Mouse (Mus musculus) forebrain, embryonic 11.5 days (tissue): ENCODE results near the gene Pced1b. TPM values are rescaled to one million over a fixed set of nuclear protein-coding genes. Genes with fewer than 3 reads are reported as not detected.

Experiments used
- ATAC-seq: fragments of 200-750 bp; cut with Nextera tagmentation; replicated peaks from 2 replicates; pipeline ENCODE4 v1.8.0; 2017; ENCODE audit warnings: moderate TSS enrichment; ENCODE audit not compliant: low FRiP score
- DNase-seq: peaks from one replicate; pipeline ENCODE4 v3.0.0-alpha.2; 2017; ENCODE audit warnings: low spot score
- H3K27ac ChIP-seq: fragments of 300-500 bp; sonication (generic); 2 replicates; pipeline ENCODE4 v1.5.1; 2014; ENCODE audit warnings: low read depth, low read length
- H3K27me3 ChIP-seq: fragments of 300-500 bp; sonication (generic); 2 replicates; pipeline ENCODE4 v1.6.1; 2014; ENCODE audit warnings: mild to moderate bottlenecking, low read length, mixed read lengths; ENCODE audit not compliant: control insufficient read depth, insufficient read depth
- H3K36me3 ChIP-seq: fragments of 300-500 bp; sonication (generic); 2 replicates; pipeline ENCODE4 v1.6.1; 2014; ENCODE audit warnings: mild to moderate bottlenecking, low read length, moderate library complexity, mixed read lengths; ENCODE audit not compliant: control insufficient read depth, insufficient read depth
- H3K4me1 ChIP-seq: fragments of 300-500 bp; sonication (generic); replicated peaks from 2 replicates; pipeline ENCODE4 v1.6.1; 2014; ENCODE audit warnings: low read length, mixed read lengths; ENCODE audit not compliant: control insufficient read depth, insufficient read depth
- H3K4me2 ChIP-seq: fragments of 300-500 bp; sonication (generic); 2 replicates; pipeline ENCODE4 v1.6.1; 2014; ENCODE audit warnings: low read depth, mild to moderate bottlenecking, low read length, moderate library complexity, mixed read lengths; ENCODE audit not compliant: severe bottlenecking
- H3K4me3 ChIP-seq: fragments of 300-500 bp; sonication (generic); 2 replicates; pipeline ENCODE4 v1.5.1; 2014; ENCODE audit warnings: low read depth, low read length
- H3K9ac ChIP-seq: fragments of 300-500 bp; sonication (generic); 2 replicates; pipeline ENCODE4 v1.6.1; 2014; ENCODE audit warnings: low read length
- H3K9me3 ChIP-seq: fragments of 300-500 bp; sonication (generic); 2 replicates; pipeline ENCODE4 v1.6.1; 2016; ENCODE audit warnings: low read length, mixed read lengths; ENCODE audit not compliant: control insufficient read depth
- WGBS: fragments of 180-500 bp; shearing (Covaris S2); extraction: QIAGEN DNeasy Blood & Tissue Kit; methylation state at CpG from one replicate; pipeline ENCODE4 v1.1.7; 2014; 5-methylcytosine and 5-hydroxymethylcytosine counted together
- polyA plus RNA-seq: library from polyadenylated mRNA; unstranded; fragments of >200 nt; fragmentation: Nextera tagmentation; extraction: Ambion mirVana; gene quantifications from 2 replicates; pipeline ENCODE4 v1.2.1, GENCODE M21; 2014

The Pced1b gene
- polyA plus RNA-seq, 1 experiment from 2014 or later = 3.9 TPM

DNA sequence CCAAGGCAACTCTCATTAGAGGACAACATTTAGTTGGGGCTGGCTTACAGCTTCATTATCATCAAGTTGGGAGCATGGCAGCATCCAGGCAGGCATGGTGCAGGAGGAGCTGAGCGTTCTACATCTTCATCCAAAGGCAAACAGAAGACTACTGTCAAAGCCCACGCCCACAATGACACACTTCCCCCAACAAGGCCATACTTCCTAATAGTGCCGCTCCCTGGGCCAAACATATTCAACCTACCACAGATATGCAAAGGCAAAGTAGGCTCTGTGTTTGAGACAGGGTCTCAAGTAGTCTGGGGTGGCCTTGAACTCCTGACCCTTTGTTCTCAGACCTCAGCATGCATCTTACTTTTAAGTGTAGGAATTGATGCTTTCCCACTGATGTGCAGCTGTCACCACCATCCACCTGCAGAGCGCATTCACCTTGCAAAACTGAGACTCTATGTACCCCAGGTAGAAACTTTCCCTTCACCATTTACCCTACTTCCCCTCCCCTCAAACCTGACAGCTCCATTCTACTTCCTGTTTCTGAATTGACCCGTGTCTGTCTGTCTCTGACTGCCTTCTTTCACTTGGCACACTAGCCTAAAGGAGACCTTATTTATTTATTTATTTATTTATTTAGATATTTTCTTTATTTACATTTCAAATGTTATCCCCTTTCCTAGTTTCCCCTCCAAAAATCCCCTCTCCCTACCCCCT is 40.7 kb downstream of the Pced1b start:
- H3K4me2 ChIP-seq = no peak overlapping the region
- ATAC-seq = no peak

DNA sequence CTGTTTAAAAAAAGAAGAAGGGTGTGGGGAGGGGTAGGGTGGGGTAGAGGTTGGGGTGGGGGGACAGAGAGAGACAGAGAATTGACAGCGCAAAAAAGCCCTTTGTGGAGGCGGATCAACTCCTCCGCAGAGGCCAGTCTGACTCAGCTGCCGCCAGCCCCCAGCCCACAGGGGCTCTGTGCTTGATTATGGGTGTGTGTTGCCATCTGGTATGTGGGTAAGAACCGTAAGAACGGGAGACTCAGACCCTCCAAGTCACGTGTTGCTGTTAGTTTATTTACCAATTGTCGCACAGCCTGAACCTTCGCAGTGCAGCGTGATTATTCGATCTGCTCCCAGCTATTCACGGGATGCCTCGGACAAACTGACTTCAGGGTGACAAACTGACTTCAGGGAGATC is 41.8 kb downstream of the Pced1b start:
- DNase-seq = no peak
- Histone ChIP-seq H3K4me1 (no peaks in the 10 kb centered on the region), H3K27ac (no peak overlapping the region), H3K4me3 (no peak overlapping the region), H3K9ac (no peak overlapping the region), H3K9me3 (no peaks in the 10 kb centered on the region), H3K4me2 (no peak overlapping the region), H3K36me3 (no peaks in the 10 kb centered on the region), H3K27me3 (no peaks in the 10 kb centered on the region)
- 83% methylated on average over 13 of the region's 13 CpGs for WGBS
- ATAC-seq = no peak

More for the DNA sequence above, 40.7 kb downstream of the Pced1b start:
- Histone ChIP-seq H3K9ac (no peak overlapping the region), H3K4me1 (no peaks in the 10 kb centered on the region), H3K27ac (no peak overlapping the region), H3K4me3 (no peak overlapping the region), H3K27me3 (no peaks in the 10 kb centered on the region), H3K36me3 (no peaks in the 10 kb centered on the region), H3K9me3 (no peaks in the 10 kb centered on the region)
- 85% methylated on average over 5 of the region's 5 CpGs for WGBS
- DNase-seq = no peak

DNA sequence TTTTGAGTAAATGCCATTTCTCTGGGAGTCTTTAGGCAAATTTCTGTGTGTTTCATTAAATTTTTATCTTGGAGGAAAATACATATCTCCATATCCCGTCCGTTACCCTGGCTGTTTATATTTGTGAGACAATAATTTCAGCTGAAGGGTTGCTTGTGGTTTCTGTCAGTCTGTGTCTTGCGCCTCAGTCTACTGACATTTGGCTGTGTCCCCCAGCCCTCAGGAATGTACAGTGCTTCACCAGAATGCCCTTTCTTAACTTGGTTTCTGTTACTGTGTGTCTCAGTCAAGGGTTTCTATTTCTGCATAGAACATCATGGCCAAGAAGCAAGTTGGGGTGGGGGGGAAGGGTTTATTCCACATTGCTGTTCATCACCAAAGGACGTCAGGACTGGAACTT is 42.3 kb downstream of the Pced1b start:
- Histone ChIP-seq H3K27me3 (no peaks in the 10 kb centered on the region), H3K4me2 (no peak overlapping the region), H3K9me3 (no peaks in the 10 kb centered on the region), H3K36me3 (no peaks in the 10 kb centered on the region), H3K4me1 (no peaks in the 10 kb centered on the region), H3K9ac (no peak overlapping the region), H3K27ac (no peak overlapping the region), H3K4me3 (no peak overlapping the region)
- WGBS = 94% methylated on average over 4 of the region's 4 CpGs
- DNase-seq (no peak), ATAC-seq (no peak)

- ATAC-seq = no peak
- DNase-seq = no peak
- Histone ChIP-seq H3K4me3 (no peak overlapping the region), H3K27ac (no peak overlapping the region), H3K27me3 (no peaks in the 10 kb centered on the region), H3K4me1 (no peaks in the 10 kb centered on the region), H3K4me2 (no peak overlapping the region), H3K9ac (no peak overlapping the region), H3K36me3 (no peaks in the 10 kb centered on the region), H3K9me3 (no peaks in the 10 kb centered on the region)
- WGBS = 96% methylated on average over 6 of the region's 6 CpGs
Measured at GRCm38 (mm10) chr15:97290351-97290750, 43.4 kb downstream of the Pced1b start.

DNA sequence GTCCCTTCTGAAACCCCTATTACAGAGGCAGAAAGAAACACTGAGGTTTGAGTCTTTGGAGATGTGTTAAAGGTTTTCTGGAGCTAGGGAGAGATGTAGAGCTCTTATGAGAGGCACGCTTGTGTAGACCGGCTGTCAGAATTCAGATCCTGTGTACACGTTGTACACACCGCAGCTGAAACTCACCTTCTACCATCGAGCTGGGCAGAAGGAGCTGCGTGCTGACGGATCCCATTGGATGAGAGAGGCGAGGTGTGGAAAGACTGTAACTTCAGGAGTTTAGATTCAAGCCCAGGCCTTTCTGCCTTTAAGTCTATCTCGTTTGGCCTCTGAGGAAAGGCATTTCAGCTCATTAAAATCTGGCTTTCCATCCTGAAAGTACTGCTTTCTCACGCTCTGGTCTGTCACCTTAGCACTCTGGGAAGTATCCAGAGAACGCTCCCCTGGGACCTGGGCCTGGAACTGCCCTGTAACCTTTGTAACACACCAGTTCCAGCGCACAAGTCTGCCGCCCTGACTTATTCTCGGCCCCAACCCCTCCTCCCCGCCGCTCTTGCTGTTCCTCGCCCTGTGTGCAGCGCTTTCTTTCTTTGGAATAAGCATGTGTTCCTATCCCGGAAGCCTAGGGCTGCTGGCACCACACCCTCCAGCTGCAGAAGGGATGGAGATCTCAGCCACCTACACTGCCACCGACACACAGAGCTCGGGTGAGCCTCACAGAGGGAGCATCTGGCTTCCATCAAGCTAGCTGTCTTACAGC is 44.6 kb downstream of the Pced1b start:
- H3K27ac ChIP-seq = no peak overlapping the region
- no peaks in the 10 kb centered on the region for H3K4me1 ChIP-seq
- no peaks in the 10 kb centered on the region for H3K9me3 ChIP-seq
- H3K36me3 ChIP-seq = no peaks in the 10 kb centered on the region
- H3K27me3 ChIP-seq = no peaks in the 10 kb centered on the region
- H3K4me2 ChIP-seq = no peak overlapping the region
- DNase-seq (no peak), ATAC-seq (no peak)
- H3K9ac ChIP-seq = no peak overlapping the region
- H3K4me3 ChIP-seq = no peak overlapping the region
- WGBS = 88% methylated on average over 21 of the region's 21 CpGs

- Histone ChIP-seq H3K4me3 (no peak overlapping the region), H3K4me1 (no peaks in the 10 kb centered on the region), H3K9ac (no peak overlapping the region), H3K27me3 (no peaks in the 10 kb centered on the region), H3K27ac (no peak overlapping the region), H3K36me3 (no peaks in the 10 kb centered on the region), H3K4me2 (no peak overlapping the region), H3K9me3 (no peaks in the 10 kb centered on the region)
- 66% methylated on average over 9 of the region's 9 CpGs for WGBS
- DNase-seq = no peak
- ATAC-seq = no peak
Measured at GRCm38 (mm10) chr15:97307935-97308334, 61.0 kb downstream of the Pced1b start.

- ATAC-seq (no peak), DNase-seq (no peak)
- Histone ChIP-seq H3K27me3 (no peaks in the 10 kb centered on the region), H3K4me3 (no peak overlapping the region), H3K9ac (no peak overlapping the region), H3K9me3 (no peaks in the 10 kb centered on the region), H3K27ac (no peak overlapping the region), H3K4me1 (no peaks in the 10 kb centered on the region), H3K36me3 (no peaks in the 10 kb centered on the region), H3K4me2 (no peak overlapping the region)
- 92% methylated on average over 2 of the region's 2 CpGs for WGBS
Measured at GRCm38 (mm10) chr15:97309533-97309932, 62.6 kb downstream of the Pced1b start.

DNA sequence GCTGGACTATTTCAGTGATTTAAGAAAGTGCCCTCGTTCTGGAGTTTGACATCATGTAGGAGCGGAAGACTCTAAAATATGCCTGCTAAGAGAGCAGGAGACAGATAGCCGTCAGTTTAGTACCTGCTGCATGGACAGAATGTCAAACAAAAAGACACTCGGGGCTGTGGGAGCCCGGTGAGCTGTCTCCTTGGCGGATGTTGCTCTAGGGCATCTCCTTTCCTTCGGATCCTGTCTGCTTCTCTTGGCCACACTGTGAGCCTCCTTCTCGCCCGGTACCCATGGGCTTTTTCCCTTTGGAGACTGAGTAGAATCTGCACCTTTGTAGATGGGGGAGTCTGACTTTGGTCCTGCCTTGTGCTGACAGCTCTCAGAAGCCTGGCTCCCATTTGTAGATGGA is 63.3 kb downstream of the Pced1b start:
- no peaks in the 10 kb centered on the region for H3K9me3 ChIP-seq
- no peaks in the 10 kb centered on the region for H3K36me3 ChIP-seq
- no peak overlapping the region for H3K4me2 ChIP-seq
- ATAC-seq (no peak), DNase-seq (no peak)
- H3K27me3 ChIP-seq = no peaks in the 10 kb centered on the region
- 87% methylated on average over 9 of the region's 9 CpGs for WGBS
- H3K4me1 ChIP-seq = no peaks in the 10 kb centered on the region; the same call in 1 of the 2 replicates
- H3K27ac ChIP-seq = no peak overlapping the region
- no peak overlapping the region for H3K4me3 ChIP-seq
- H3K9ac ChIP-seq = no peak overlapping the region

DNA sequence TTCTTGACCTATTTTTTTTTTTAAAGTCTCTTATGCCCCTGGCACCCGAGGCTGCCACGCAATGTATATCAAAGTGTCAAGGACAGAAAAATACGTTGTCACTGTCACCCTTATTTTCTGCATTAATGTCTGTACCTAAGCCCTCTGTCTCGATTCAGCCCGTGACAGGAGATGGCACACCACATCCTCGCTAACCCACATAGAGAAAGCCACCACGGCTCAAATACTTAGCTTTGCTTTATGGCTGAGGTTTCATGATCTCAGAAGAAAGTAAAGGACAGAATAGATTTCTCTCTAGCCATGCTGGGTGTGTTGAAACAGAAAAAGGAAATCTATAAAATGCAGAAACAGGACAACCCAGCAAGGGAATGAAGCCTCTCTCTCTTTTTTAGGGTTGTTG is 64.3 kb downstream of the Pced1b start:
- Histone ChIP-seq H3K36me3 (no peaks in the 10 kb centered on the region), H3K4me2 (no peak overlapping the region), H3K27ac (no peak overlapping the region), H3K27me3 (no peaks in the 10 kb centered on the region), H3K4me1 (no peaks in the 10 kb centered on the region; the same call in 1 of the 2 replicates), H3K9me3 (no peaks in the 10 kb centered on the region), H3K9ac (no peak overlapping the region), H3K4me3 (no peak overlapping the region)
- ATAC-seq (no peak), DNase-seq (no peak)
- 86% methylated on average over 7 of the region's 7 CpGs for WGBS
